Mouse (Mus musculus) monocyte, adult 5-6 weeks (primary cell): ENCODE data around the gene Gpr160. TPM values are rescaled to one million over a fixed set of nuclear protein-coding genes. Genes with fewer than 3 reads are reported as not detected.

Experiments used
- ATAC-seq: fragments of 153-309, 156-312 bp; replicated peaks from 2 replicates; pipeline ENCODE4 v1.8.0; 2017; ENCODE audit warnings: mild to moderate bottlenecking; ENCODE audit not compliant: low TSS enrichment, insufficient number of reproducible peaks, severe bottlenecking, poor library complexity, low FRiP score
- total RNA-seq: library from RNA; stranded (forward); fragments of 200-1000, 200-491, 200-594 nt; gene quantifications from 3 replicates; pipeline ENCODE4 v1.2.3, GENCODE M21; 2017

Gpr160 gene
- total RNA-seq, 1 experiment from 2014 or later: 9.5 TPM

DNA sequence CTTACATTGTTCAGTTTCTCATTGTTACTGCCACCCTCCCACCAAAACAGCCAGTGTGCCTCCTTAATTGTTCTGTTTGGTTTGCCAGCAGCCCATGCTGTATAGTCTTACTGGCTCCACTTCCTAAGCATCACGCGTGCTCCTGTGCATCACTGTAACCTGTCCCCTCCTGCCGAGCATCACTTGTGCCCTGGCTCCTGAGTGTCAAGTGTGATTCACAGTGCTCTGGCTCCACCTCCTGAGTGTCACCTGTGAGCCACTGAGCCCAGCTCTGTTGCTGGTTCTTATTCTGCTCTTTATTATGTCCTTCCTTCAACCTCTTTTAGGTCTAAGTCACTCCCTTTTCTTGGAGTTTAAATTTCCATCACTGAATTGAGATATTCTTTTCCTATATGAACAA, 31.7 kb downstream of the Gpr160 start:
- no peak for ATAC-seq

DNA sequence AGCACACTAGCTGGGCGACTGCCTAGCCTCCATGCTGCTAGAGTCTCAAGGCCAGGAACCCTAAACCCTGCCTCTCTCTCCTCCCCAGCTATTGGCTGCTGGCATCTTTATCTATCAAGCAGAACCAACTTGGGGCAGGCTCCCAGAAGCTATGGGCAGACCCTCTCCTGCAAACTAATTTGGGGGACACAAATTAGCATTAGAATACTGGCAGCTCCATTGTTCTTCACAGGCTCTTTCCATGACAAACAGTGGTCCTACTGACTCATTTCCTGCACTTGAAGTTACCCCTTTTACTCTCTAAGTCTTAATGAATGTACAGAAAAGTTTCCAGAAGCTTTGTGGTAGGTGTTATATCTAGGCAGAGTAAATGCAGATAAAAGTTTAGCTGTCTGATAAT, 33.3 kb downstream of the Gpr160 start:
- no peak for ATAC-seq

DNA sequence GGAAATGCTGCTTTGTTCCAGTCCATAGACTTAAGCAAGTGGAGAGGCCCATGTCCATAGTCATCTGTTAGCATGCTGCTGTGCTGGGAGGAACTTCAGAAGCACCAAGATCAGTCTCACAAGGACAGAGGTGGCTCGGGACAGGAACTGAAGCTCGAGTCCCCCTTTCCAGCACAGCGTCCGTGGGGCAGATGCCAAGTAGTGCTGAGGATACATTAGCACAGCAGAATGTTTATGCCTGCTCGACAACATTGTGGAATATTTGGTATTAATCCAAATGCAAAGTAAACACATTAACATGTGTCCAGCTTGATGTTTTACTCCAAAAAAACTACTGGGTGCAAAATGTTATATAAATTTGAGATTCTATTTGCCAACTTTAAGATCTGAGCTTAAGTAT, 41.0 kb downstream of the Gpr160 start:
- no peak for ATAC-seq

GRCm38 (mm10) chr3:30899407-30899806, 43.7 kb downstream of the Gpr160 start:
- ATAC-seq: no peak

GRCm38 (mm10) chr3:30904658-30905057, 48.9 kb downstream of the Gpr160 start:
- no peak for ATAC-seq

DNA sequence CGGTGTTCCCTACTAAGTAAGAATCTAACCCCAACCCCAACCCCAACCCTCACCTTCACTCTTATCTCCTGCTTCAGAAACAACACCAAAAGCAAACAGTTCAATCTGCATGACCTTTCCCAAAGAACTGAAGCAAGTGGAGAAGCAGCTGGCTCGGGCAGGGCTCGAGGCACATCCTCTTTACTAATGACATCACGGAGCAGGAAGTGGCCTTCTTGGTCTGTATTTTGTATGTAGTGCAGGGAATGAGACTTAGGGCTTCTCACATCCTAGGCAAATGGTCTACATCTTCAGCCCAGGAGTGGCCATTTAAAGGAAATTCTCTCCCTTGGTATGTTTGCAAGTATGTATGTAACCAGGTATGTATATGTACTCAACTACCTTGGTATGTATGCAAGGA, 61.4 kb downstream of the Gpr160 start:
- no peak for ATAC-seq

GRCm38 (mm10) chr3:30927664-30928063, 71.9 kb downstream of the Gpr160 start:
- no peak for ATAC-seq

- ATAC-seq: no peak
These were observed 74.1 kb downstream of the Gpr160 start for GRCm38 (mm10) chr3:30929828-30930227.

GRCm38 (mm10) chr3:30934384-30934783, 78.6 kb downstream of the Gpr160 start:
- ATAC-seq: no peak

Other genes with a start within 250 kb of the Gpr160 start
- not detected in 3 replicates for gene Lrriq4, start 211.4 kb upstream of the Gpr160 start, total RNA-seq
- gene Lrrc34, start 208.1 kb upstream of the Gpr160 start, total RNA-seq: not detected in 3 replicates
- gene Lrrc31, start 156.1 kb upstream of the Gpr160 start, total RNA-seq: not detected in 3 replicates
- not detected in 3 replicates for gene Samd7, start 109.7 kb upstream of the Gpr160 start, total RNA-seq
- 127 to 145 TPM (median 128 TPM) in 3 replicates for gene Sec62, start 63.1 kb upstream of the Gpr160 start, total RNA-seq
- 22.7 to 46.5 TPM (median 29.5 TPM) in 3 replicates for gene Phc3, start 113.5 kb downstream of the Gpr160 start, total RNA-seq
- gene Prkci, start 139.8 kb downstream of the Gpr160 start, total RNA-seq: 7.7 to 11.1 TPM (median 9.3 TPM) in 3 replicates
- gene Skil, start 239.1 kb downstream of the Gpr160 start, total RNA-seq: 160 to 207 TPM (median 169 TPM) in 3 replicates